Mouse (Mus musculus) liver, embryonic 14 days (tissue): ENCODE data around the gene Zfp184. TPM values are rescaled to one million over a fixed set of nuclear protein-coding genes. Genes with fewer than 3 reads are reported as not detected.

Experiments used
- polyA plus RNA-seq: library from polyadenylated mRNA; depleted of rRNA; stranded (reverse); fragments of >200 nt; gene quantifications from 2 replicates; pipeline ENCODE4 v1.2.3, GENCODE M21; 2012; rRNA removed

The Zfp184 gene
- 0.38 and 0.40 TPM in 2 replicates for polyA plus RNA-seq

DNA sequence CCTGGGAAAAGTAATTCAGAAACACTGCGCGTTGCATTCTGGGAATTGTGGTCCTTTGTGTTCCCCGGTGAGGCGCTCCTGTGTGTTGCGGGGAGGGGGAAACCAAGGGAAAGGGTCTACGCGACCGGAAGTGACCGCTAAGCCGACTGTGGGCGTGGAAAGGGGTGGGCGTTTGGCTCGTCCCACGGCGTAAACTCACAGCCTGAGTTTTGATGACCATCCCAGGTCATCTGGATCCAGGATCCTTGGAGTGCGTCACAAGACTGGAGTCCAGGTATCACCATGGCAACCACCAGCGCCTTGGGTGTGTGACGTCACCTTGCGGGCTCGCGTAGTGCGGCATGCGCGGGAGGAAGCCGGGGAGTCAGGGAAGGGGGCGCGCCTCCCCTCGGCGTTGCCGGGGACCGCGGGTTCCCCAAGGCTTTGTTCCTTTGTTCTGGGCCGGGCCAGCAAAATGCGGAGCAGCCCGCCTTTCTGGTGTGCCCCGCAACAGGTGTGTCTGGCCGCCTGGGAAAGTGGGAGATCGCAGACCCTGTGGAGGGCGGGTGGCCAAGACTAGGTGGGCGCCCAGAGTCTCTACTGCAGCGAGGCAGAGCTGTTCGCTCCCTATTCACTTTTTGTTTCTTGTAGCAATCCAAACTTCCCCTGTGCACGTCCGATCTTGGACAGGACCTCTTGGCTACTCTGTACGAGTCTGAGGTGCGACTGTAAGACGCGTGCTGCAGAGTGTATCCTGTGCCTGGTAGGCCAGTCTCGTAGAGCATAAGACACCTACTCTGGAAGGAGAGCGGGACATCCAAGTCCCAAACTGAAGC lies at the start of gene Zfp184:
Gene Zfp184, plus strand, starts transcription at position 169 of the 815 bp plus-strand sequence.

DNA sequence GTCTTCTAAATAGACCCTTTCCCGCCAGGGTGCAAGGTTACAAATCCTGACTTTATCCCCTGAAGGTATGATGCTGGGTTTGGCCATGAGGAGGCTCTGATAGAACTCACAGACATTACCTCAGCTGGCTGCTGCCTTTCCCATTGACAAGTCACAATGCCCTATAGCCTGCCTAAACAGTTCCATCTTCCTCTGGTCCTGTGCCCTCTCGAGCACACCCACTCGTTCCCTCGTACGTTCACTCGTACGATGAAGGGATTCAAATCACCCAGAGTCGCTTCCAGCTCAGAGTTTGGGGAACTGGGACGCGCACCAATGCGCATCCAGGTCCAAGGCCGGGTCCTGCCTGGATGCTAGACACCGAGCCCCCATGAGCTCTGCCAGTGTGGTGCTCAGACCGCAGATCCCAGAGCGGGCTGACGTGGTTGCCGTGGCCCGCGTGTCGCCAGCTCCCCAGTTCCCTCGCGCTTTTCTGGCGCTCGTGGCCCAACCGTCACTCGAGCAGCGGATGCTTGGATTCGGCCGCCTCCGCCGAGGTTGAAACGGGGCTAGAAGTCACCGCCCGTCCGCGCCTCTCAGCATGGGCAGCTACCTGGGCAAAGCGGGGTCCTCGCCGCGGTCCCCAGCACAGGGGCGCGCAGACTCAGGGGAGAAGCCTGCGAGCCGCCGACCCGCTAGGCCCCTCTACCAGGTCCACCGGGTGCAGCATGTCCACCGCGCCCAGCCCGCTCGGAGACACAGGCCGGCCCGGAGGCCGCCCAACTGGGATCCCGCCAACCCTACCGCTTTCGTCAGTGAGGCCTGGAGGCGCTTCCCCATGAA lies 36.3 kb downstream of the Zfp184 start, which contains the start of gene Pom121l2:
Gene Pom121l2, plus strand, starts transcription at position 214 of the 822 bp plus-strand sequence.

DNA sequence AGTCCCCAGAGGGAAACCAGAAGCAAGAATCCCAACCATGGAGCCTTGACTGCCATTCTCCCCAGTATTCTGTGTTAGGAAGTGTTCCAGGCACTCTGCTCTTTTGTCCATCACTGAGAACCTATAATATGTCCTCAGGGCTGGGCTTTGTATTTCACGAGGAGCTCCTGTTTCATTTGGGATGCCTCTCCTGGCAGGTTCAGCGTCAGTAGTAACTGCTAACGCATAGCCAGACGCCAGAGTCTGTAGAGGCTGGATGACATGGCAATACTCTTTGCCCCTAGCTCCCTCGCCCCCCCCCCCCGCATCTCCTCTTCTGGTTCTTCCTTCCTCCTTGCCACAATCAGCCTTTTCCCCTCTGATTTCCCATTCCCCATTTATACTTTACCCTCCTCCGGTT lies 64.7 kb downstream of the Zfp184 start, which contains the start of gene Prss16:
Gene Prss16, minus strand, starts transcription at position 101 of the 400 bp plus-strand sequence.

Other genes starting within 250 kb of the Zfp184 start
- gene Olfr1359, start 247.0 kb upstream of the Zfp184 start, polyA plus RNA-seq: not detected in 2 replicates
- 14.6 and 15.9 TPM in 2 replicates for gene Hist1h2bl, start 229.0 kb upstream of the Zfp184 start, polyA plus RNA-seq
- 6.1 and 8.0 TPM in 2 replicates for gene Hist1h2ai, start 228.7 kb upstream of the Zfp184 start, polyA plus RNA-seq
- gene Hist1h3h, start 227.4 kb upstream of the Zfp184 start, polyA plus RNA-seq: 25.6 and 32.9 TPM in 2 replicates
- gene Hist1h2bm, start 223.1 kb upstream of the Zfp184 start, polyA plus RNA-seq: 17.9 and 18.0 TPM in 2 replicates
- 31.8 and 33.2 TPM in 2 replicates for gene Hist1h4j, start 210.0 kb upstream of the Zfp184 start, polyA plus RNA-seq
- gene Hist1h4k, start 194.6 kb upstream of the Zfp184 start, polyA plus RNA-seq: 30.3 and 35.2 TPM in 2 replicates
- 49.3 and 52.1 TPM in 2 replicates for gene Hist1h2ak, start 191.3 kb upstream of the Zfp184 start, polyA plus RNA-seq
- 15.9 and 19.2 TPM in 2 replicates for gene Hist1h2bn, start 191.0 kb upstream of the Zfp184 start, polyA plus RNA-seq
- gene Hist1h1b, start 164.5 kb upstream of the Zfp184 start, polyA plus RNA-seq: 9.7 and 11.9 TPM in 2 replicates
- 30.9 and 33.6 TPM in 2 replicates for gene Hist1h3i, start 161.7 kb upstream of the Zfp184 start, polyA plus RNA-seq
- gene Hist1h2an, start 157.9 kb upstream of the Zfp184 start, polyA plus RNA-seq: 10.0 and 11.5 TPM in 2 replicates
- gene Hist1h2bp, start 157.6 kb upstream of the Zfp184 start, polyA plus RNA-seq: 2.1 and 3.0 TPM in 2 replicates
- gene Hist1h2bq, start 134.9 kb upstream of the Zfp184 start, polyA plus RNA-seq: 10.6 and 13.5 TPM in 2 replicates
- 0.12 and 0.19 TPM in 2 replicates for gene Hist1h2ao, start 134.6 kb upstream of the Zfp184 start, polyA plus RNA-seq
- not detected in 2 replicates for gene Hist1h4m, start 133.3 kb upstream of the Zfp184 start, polyA plus RNA-seq
- gene Hist1h4n, start 112.9 kb upstream of the Zfp184 start, polyA plus RNA-seq: 44.5 and 54.6 TPM in 2 replicates
- gene Hist1h2ap, start 111.6 kb upstream of the Zfp184 start, polyA plus RNA-seq: 78.6 and 88.4 TPM in 2 replicates
- gene Hist1h2br, start 111.4 kb upstream of the Zfp184 start, polyA plus RNA-seq: 5.4 and 8.3 TPM in 2 replicates
- not detected in 2 replicates for gene Pom121l2, start 36.1 kb downstream of the Zfp184 start, polyA plus RNA-seq
- 0.35 and 0.44 TPM in 2 replicates for gene Prss16, start 64.6 kb downstream of the Zfp184 start, polyA plus RNA-seq
- gene Hist1h2ah, start 90.5 kb downstream of the Zfp184 start, polyA plus RNA-seq: 4.6 and 8.3 TPM in 2 replicates
- gene Hist1h2bk, start 90.8 kb downstream of the Zfp184 start, polyA plus RNA-seq: 16.6 and 17.0 TPM in 2 replicates
- 88.8 and 92.7 TPM in 2 replicates for gene Hist1h4i, start 96.3 kb downstream of the Zfp184 start, polyA plus RNA-seq
- gene Hist1h2ag, start 97.8 kb downstream of the Zfp184 start, polyA plus RNA-seq: 30.4 and 32.0 TPM in 2 replicates
- gene Hist1h2bj, start 98.1 kb downstream of the Zfp184 start, polyA plus RNA-seq: 23.7 and 28.8 TPM in 2 replicates
- gene Vmn1r188, start 139.3 kb downstream of the Zfp184 start, polyA plus RNA-seq: not detected in 2 replicates
- gene Vmn1r189, start 160.7 kb downstream of the Zfp184 start, polyA plus RNA-seq: not detected in 2 replicates
- gene Vmn1r191, start 238.9 kb downstream of the Zfp184 start, polyA plus RNA-seq: not detected in 2 replicates
- gene Vmn1r192, start 246.0 kb downstream of the Zfp184 start, polyA plus RNA-seq: not detected in 2 replicates